Mouse (Mus musculus): ENCODE data around the gene 1700028J19Rik. TPM values are rescaled to one million over a fixed set of nuclear protein-coding genes. Genes with fewer than 3 reads are reported as not detected.
"Not testable (repeated sequence)": the region's sequence is repeated elsewhere in the genome, so short reads cannot be mapped to it uniquely, and the experiment has no call there.

1700028J19Rik gene
- polyA plus RNA-seq, 1 experiment: 27.2 TPM

DNA sequence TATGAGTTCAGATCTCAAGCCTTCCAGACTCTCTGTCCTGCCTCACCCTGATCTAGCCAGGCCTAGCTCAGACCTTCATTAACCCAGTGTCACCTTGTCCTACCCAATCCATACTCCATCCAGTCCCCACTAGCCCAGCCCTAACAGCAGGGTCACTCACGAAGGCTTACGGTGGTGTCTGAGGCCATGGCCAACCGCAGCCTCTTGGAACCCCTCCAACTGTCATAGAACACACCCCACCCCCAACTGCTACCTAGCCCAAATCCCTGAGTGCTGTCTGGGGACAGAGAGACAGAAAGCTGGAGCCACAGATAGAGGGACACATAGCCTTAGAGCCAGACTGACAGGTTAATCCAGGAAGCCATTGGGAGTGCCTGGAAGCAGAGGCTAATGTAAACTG is 10.6 kb downstream of the 1700028J19Rik start, which contains the start of gene Gm36864:
Gm36864 (plus strand) TSS at position 269 of the 400 bp plus-strand sequence.
- DNase-seq: peak; percentile 13
- Histone ChIP-seq H3K36me3 (ENCODE audit: control insufficient read depth, insufficient read depth, low read length) (no peaks in the 10 kb centered on the region), H3K27me3 (replicated peaks; ENCODE audit: control insufficient read depth, insufficient read depth, low read length) (no peaks in the 10 kb centered on the region), H3K4me1 (ENCODE audit: control insufficient read depth, insufficient read depth, low read length) (no peaks in the 10 kb centered on the region), H3K4me3 (ENCODE audit: insufficient read depth, low read depth, low read length) (no peak within 1 kb of the TSS), H3K27ac (ENCODE audit: insufficient read depth, low read depth, low read length) (peak within 1 kb of the TSS; percentile 9; the same call in 1 of the 2 replicates)
- TF ChIP-seq POLR2A (IDR thresholded peaks at IDR 0.05; ENCODE audit: low read depth, low read length) (no peak), CTCF (conservative IDR thresholded peaks at IDR 0.05; ENCODE audit: insufficient read depth, insufficient read length, low read depth, low read length) (no peak)
- WGBS: 40% methylated on average over 3 of the region's 3 CpGs

DNA sequence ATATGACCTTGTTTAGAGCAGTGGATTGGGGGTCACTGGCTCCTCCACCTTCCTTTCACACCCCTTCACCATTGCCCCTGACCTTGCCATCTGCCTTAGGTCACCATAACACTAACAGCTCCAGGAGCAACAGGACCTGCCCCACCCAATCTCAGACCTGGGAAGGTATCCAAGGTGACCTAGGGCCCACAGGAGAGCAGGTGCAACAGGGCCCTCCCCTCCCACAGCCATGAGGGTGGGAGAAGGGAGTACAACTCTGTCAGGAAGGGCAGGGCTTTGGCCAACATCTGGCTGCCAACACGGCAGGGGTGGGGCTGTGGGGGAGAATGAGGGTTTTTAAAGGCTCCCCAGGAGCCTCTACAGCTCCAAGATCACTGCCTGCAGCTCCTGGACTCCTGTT is 21.4 kb downstream of the 1700028J19Rik start, which contains the start of gene Klk1:
Klk1 (plus strand) TSS at position 285 of the 400 bp plus-strand sequence.
- peak; percentile 66 for DNase-seq
- H3K27ac ChIP-seq (ENCODE audit: insufficient read depth, low read depth, low read length): peak within 1 kb of the TSS; percentile 98
- WGBS: 32% methylated on average over 1 of the region's 1 CpGs

DNA sequence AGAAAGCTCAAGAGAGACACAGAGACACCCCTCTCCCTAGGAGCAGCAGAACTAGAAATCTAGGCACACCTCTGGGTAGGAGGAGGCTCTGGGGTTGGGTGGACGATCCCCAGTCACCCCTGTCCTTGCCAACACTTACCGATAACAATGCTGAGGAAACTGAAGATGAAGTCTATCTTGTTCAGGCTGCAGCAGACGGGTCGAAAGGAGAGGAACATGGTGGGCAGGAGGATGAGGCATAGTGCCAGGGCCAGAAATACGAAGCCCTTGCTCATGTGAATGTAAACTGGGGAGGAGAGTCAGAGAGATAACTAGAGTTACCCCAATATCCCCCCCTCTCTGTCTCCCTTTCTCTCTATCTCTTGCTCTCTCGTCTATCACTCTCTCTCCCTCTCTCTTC is 24.2 kb downstream of the 1700028J19Rik start:
- not testable (repeated sequence) for DNase-seq; H3K36me3 ChIP-seq (ENCODE audit: control insufficient read depth, insufficient read depth, low read length); H3K27ac ChIP-seq (ENCODE audit: insufficient read depth, low read depth, low read length); H3K27me3 ChIP-seq (replicated peaks; ENCODE audit: control insufficient read depth, insufficient read depth, low read length); H3K4me3 ChIP-seq (ENCODE audit: insufficient read depth, low read depth, low read length); H3K4me1 ChIP-seq (ENCODE audit: control insufficient read depth, insufficient read depth, low read length)
- 82% methylated on average over 6 of the region's 6 CpGs for WGBS

More for the DNA sequence above, 21.4 kb downstream of the 1700028J19Rik start, which contains the start of gene Klk1:
- no peaks in the 10 kb centered on the region for H3K4me1 ChIP-seq (ENCODE audit: control insufficient read depth, insufficient read depth, low read length)
- H3K27me3 ChIP-seq (replicated peaks; ENCODE audit: control insufficient read depth, insufficient read depth, low read length): no peaks in the 10 kb centered on the region
- peak within 1 kb of the TSS; percentile 36 for H3K4me3 ChIP-seq (ENCODE audit: insufficient read depth, low read depth, low read length)
- no peaks in the 10 kb centered on the region for H3K36me3 ChIP-seq (ENCODE audit: control insufficient read depth, insufficient read depth, low read length)
- TF ChIP-seq POLR2A (IDR thresholded peaks at IDR 0.05; ENCODE audit: low read depth, low read length): no peak
- no peak for TF ChIP-seq CTCF (conservative IDR thresholded peaks at IDR 0.05; ENCODE audit: insufficient read depth, insufficient read length, low read depth, low read length)

DNA sequence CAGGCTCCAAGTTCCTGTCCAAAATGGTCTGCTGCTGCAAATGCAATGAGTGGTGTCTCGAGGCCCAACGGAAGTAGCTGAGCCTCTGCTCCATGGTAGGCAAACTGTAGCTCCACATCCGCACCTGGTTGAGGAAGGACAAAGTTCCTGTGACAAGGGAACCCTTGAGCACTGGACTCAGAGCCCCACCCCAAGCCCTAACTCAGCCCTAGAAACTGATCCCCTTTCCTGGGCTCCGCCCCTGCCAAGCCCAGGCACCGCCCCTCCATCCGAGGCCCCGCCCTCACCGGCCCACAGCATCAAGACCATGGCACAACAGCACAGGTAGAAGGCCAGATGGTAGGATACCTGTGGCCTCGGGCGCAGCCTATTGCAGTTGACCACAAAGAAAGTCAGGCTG is 24.9 kb downstream of the 1700028J19Rik start:
- H3K27me3 ChIP-seq (replicated peaks; ENCODE audit: control insufficient read depth, insufficient read depth, low read length); H3K4me1 ChIP-seq (ENCODE audit: control insufficient read depth, insufficient read depth, low read length); H3K36me3 ChIP-seq (ENCODE audit: control insufficient read depth, insufficient read depth, low read length); H3K4me3 ChIP-seq (ENCODE audit: insufficient read depth, low read depth, low read length); DNase-seq; H3K27ac ChIP-seq (ENCODE audit: insufficient read depth, low read depth, low read length): not testable (repeated sequence)
- WGBS: 83% methylated on average over 9 of the region's 10 CpGs

DNA sequence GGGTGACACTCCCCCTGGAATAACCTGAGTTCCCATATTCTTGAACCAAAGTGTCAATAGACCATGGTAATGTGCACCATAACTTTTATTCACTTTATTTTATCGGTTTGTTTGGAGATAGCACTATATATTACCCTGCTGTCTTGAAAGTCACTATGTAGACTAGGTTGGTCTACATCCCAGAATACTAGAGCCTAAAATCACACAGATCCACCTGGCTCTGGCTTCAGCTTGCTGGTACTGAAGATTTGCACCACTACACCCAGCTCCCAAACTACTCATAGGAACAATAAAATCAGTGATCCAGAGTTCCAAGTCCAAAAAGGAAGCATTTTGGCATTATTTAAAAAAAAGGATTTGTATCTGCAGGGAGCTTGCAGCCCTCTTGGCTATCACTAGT is 30.9 kb downstream of the 1700028J19Rik start, which contains the start of gene Klk1b5:
Klk1b5 (plus strand) TSS at position 301 of the 400 bp plus-strand sequence.
- no peak for DNase-seq
- H3K27ac ChIP-seq (ENCODE audit: insufficient read depth, low read depth, low read length): no peak within 1 kb of the TSS
- H3K4me1 ChIP-seq (ENCODE audit: control insufficient read depth, insufficient read depth, low read length): 0 out of 2 replicates have a peak, but pooled peaks cover 2% of the 10 kb centered on the region
- H3K36me3 ChIP-seq (ENCODE audit: control insufficient read depth, insufficient read depth, low read length): no peaks in the 10 kb centered on the region
- H3K4me3 ChIP-seq (ENCODE audit: insufficient read depth, low read depth, low read length): no peak within 1 kb of the TSS
- no peak for TF ChIP-seq POLR2A (IDR thresholded peaks at IDR 0.05; ENCODE audit: low read depth, low read length)
- no peak for TF ChIP-seq CTCF (conservative IDR thresholded peaks at IDR 0.05; ENCODE audit: insufficient read depth, insufficient read length, low read depth, low read length)
- H3K27me3 ChIP-seq (replicated peaks; ENCODE audit: control insufficient read depth, insufficient read depth, low read length): no peaks in the 10 kb centered on the region
- WGBS: 68% methylated on average over 1 of the region's 1 CpGs

DNA sequence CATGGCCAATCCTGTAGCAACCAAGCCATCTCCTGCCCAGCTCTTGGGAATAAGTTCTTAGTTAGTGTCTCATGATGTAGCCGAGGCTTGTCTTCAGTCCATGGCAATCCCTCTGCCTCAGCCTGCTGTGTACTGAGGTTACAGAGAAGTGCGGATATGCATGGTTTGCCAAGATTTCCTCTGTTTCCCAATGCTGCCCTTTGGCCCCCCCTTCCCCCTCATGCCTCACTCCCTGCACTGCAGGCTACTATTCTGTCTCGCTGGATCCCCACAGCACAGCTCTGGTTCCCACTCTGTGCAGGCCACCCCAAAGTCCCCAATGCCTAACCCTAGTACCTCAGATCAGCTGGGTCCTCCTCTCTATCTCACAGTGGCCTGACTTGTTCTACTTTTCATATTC is 38.2 kb downstream of the 1700028J19Rik start:
- no peak for DNase-seq
- WGBS: 80% methylated on average over 3 of the region's 3 CpGs
- Histone ChIP-seq H3K27me3 (replicated peaks; ENCODE audit: control insufficient read depth, insufficient read depth, low read length) (no peaks in the 10 kb centered on the region), H3K36me3 (ENCODE audit: control insufficient read depth, insufficient read depth, low read length) (no peaks in the 10 kb centered on the region), H3K27ac (ENCODE audit: insufficient read depth, low read depth, low read length) (no peak overlapping the region), H3K4me3 (ENCODE audit: insufficient read depth, low read depth, low read length) (no peak overlapping the region), H3K4me1 (ENCODE audit: control insufficient read depth, insufficient read depth, low read length) (no peaks in the 10 kb centered on the region)
- TF ChIP-seq CTCF (conservative IDR thresholded peaks at IDR 0.05; ENCODE audit: insufficient read depth, insufficient read length, low read depth, low read length): no peak
- TF ChIP-seq POLR2A (IDR thresholded peaks at IDR 0.05; ENCODE audit: low read depth, low read length): no peak

DNA sequence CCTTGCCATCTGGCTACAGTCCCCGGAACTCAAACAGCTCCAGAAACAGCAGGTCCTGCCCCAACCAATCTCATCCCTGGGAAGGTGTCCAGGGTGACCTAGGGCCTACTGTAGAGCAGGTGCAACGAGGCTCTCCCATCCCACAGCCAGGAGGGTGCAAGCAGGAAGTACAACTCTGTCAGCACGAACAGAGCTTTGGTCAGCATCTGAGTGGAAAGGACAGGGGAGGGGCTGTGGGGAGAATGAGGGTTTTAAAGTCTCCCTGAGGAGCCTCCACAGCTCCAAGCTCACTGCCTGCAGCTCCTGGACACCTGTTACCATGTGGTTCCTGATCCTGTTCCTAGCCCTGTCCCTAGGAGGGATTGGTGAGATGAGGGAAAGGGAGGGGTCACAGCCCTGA is 39.4 kb downstream of the 1700028J19Rik start, which contains the start of gene Klk1b4:
Klk1b4 (plus strand) TSS at position 301 of the 400 bp plus-strand sequence.
- not testable (repeated sequence) for H3K36me3 ChIP-seq (ENCODE audit: control insufficient read depth, insufficient read depth, low read length); H3K27me3 ChIP-seq (replicated peaks; ENCODE audit: control insufficient read depth, insufficient read depth, low read length); H3K4me1 ChIP-seq (ENCODE audit: control insufficient read depth, insufficient read depth, low read length); DNase-seq; H3K27ac ChIP-seq (ENCODE audit: insufficient read depth, low read depth, low read length); H3K4me3 ChIP-seq (ENCODE audit: insufficient read depth, low read depth, low read length)
- WGBS: 26% methylated on average over 3 of the region's 3 CpGs

DNA sequence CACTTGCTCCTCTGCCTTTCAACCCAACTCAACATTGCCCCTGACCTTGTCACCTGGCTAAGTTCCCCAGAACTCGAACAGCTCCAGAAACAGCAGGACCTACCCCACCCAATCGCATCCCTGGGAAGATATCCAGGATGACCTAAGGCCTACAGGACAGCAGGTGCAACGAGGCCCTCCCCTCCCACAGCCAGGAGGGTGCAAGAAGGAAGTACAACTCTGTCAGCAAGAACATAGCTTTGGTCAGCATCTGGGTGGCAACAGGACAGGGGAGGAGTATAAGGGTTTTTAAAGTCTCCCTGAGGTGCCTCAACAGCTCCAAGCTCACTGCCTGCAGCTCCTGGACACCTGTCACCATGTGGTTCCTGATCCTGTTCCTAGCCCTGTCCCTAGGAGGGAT is 48.6 kb downstream of the 1700028J19Rik start, which contains the start of gene Klk1b3:
Klk1b3 (plus strand) TSS at position 301 of the 400 bp plus-strand sequence.
- 62% methylated on average over 3 of the region's 3 CpGs for WGBS
- Histone ChIP-seq H3K36me3 (ENCODE audit: control insufficient read depth, insufficient read depth, low read length) (no peaks in the 10 kb centered on the region), H3K27me3 (replicated peaks; ENCODE audit: control insufficient read depth, insufficient read depth, low read length) (no peaks in the 10 kb centered on the region), H3K4me1 (ENCODE audit: control insufficient read depth, insufficient read depth, low read length) (no peaks in the 10 kb centered on the region; the same call in 1 of the 2 replicates), H3K27ac (ENCODE audit: insufficient read depth, low read depth, low read length) (no peak within 1 kb of the TSS), H3K4me3 (ENCODE audit: insufficient read depth, low read depth, low read length) (no peak within 1 kb of the TSS)
- TF ChIP-seq POLR2A (IDR thresholded peaks at IDR 0.05; ENCODE audit: low read depth, low read length): no peak
- TF ChIP-seq CTCF (conservative IDR thresholded peaks at IDR 0.05; ENCODE audit: insufficient read depth, insufficient read length, low read depth, low read length): no peak
- DNase-seq: no peak

DNA sequence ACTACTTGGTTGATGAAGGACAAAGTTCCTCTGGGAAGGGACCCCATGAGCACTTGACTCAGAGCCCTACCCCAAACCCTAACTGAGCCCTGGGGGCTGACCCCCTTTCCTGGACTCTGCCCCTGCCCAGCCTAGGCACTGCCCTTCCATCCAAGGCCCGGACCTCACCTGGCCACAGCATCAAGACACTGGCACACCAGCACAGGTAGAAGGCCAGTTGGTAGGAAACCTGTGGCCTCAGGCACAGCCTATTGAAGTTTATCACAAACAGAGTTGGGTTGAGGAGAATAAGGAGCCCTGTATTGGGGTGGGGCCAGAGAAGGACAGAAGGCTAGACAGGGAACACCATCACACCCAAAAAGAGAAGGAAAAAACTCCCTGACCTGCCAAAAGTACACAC is 53.0 kb downstream of the 1700028J19Rik start:
- not testable (repeated sequence) for DNase-seq; H3K36me3 ChIP-seq (ENCODE audit: control insufficient read depth, insufficient read depth, low read length); H3K27ac ChIP-seq (ENCODE audit: insufficient read depth, low read depth, low read length); H3K27me3 ChIP-seq (replicated peaks; ENCODE audit: control insufficient read depth, insufficient read depth, low read length); H3K4me1 ChIP-seq (ENCODE audit: control insufficient read depth, insufficient read depth, low read length); H3K4me3 ChIP-seq (ENCODE audit: insufficient read depth, low read depth, low read length)
- 73% methylated on average over 1 of the region's 1 CpGs for WGBS

DNA sequence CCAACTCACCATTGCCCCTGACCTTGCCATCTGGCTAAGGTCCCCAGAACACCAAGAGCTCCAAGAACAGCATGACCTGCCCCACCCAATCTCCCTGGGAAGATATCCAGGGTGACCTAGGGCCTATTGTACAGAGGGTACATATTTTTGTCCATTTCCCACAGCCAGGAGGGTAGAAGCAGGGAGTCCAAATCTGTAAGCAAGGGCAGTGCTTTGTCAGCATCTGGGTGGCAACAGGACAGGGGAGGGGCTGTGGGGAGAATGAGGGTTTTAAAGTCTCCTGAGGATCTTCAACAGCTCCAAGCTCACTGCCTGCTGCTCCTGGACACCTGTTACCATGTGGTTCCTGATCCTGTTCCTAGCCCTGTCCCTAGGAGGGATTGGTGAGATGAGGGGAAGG is 58.6 kb downstream of the 1700028J19Rik start, which contains the start of gene Klk1b24:
Klk1b24 (plus strand) TSS at position 301 of the 400 bp plus-strand sequence.
- H3K4me3 ChIP-seq (ENCODE audit: insufficient read depth, low read depth, low read length); H3K27me3 ChIP-seq (replicated peaks; ENCODE audit: control insufficient read depth, insufficient read depth, low read length); DNase-seq; H3K4me1 ChIP-seq (ENCODE audit: control insufficient read depth, insufficient read depth, low read length); H3K36me3 ChIP-seq (ENCODE audit: control insufficient read depth, insufficient read depth, low read length): not testable (repeated sequence)
- 0 out of 2 replicates have a peak within 1 kb of the TSS, but pooled peaks have one; percentile 16 for H3K27ac ChIP-seq (ENCODE audit: insufficient read depth, low read depth, low read length)

Measured in kidney, adult 2 months (tissue).